Mouse (Mus musculus) cortical plate, adult 2 months (tissue): ENCODE data around the gene Zfp398.

Source experiments
- CTCF ChIP-seq: fragments of 200-500 bp; IDR thresholded peaks from 2 replicates; pipeline ENCODE4 v1.5.1; 2011; ENCODE audit warnings: mild to moderate bottlenecking, control low read depth, low read length; ENCODE audit not compliant: insufficient read depth; ENCODE audit errors: extremely low read depth
- POLR2A ChIP-seq: fragments of 200-500 bp; IDR thresholded peaks from 2 replicates; pipeline ENCODE4 v1.6.1; 2011; ENCODE audit warnings: mild to moderate bottlenecking, low read length, control low read depth; ENCODE audit not compliant: insufficient read depth; ENCODE audit errors: extremely low read depth

GRCm38 (mm10) chr6:47841831-47842230 is 6.4 kb downstream of the Zfp398 start:
- no peak for TF ChIP-seq CTCF
- no peak for TF ChIP-seq POLR2A
